Mouse (Mus musculus): ENCODE measurements at regions not wholly inside any gene's neighbourhood (a gene's known extent, or its start where the extent isn't known, plus 50 kb on each side); places are given as distances from the start of the nearest gene placed in this dataset.

DNA sequence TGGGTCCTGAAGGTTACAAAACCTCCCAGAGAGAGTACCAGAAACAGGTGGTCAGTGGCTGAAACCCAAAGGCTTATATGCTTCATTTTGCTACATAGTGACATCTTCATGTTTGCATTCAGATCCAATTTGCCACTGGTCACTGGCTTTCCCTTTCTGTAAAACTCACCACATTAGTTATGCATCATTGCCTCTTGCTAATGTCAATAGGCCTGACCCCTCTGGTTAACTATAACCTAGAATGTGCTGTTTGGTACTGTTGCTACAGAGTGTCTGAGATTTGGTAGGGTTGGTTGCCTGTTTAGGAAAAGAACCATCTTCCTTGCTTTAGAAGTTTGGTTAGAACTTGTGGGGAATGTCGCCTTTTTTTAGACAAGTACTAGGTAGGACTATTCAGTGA, 136.3 kb upstream of the Rnf219 start:
- no peak for DNase-seq

DNA sequence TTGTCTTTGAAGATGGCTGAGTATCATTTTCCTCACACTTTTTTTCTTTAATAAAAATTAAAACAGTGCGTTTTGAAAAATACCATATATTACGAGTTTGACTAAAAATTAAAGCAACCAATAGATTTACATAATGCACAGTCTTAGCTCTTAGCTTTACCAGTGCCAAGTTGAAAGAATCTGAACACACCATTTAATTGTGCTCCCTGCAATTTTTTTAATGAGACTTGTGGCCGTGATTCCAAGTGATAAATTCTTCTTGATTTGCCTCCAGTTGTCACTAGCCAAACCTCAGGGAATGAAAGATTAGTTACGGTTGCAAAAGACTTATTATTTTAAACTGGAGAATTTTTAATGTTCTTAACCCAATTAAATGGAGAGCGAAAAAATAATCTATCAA, 127.5 kb upstream of the Rnf219 start:
- DNase-seq = no peak

GRCm38 (mm10) chr14:104644626-104645025, 122.2 kb upstream of the Rnf219 start:
- no peak for DNase-seq

- no peak for DNase-seq
Observed at GRCm38 (mm10) chr14:104642783-104643182, 120.3 kb upstream of the Rnf219 start.

- no peak for DNase-seq
Observed at GRCm38 (mm10) chr14:104639300-104639699, 116.9 kb upstream of the Rnf219 start.

DNA sequence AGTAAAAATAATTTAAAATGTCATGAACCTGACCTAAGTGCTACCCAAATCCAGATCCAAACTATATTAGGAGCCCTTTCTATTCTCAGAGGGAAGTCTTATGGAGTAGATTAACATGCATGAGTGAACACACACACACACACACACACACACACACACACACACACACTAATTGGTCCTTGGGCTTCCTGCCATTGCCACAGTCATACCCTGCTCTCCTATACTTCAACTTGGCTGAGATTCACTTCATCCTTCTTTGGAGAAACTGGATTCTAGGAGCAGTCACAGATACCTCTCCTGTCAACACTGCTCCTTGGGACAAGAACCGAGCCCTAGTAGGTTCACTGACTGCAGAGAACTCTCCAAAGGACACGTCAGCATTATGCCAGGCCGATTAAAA, 89.0 kb upstream of the Rnf219 start:
- DNase-seq = no peak

GRCm38 (mm10) chr14:104610378-104610777, 87.9 kb upstream of the Rnf219 start:
- DNase-seq = peak; percentile 18

- DNase-seq = no peak
Observed at GRCm38 (mm10) chr14:104594851-104595250, 72.4 kb upstream of the Rnf219 start.

Data from lung, postnatal 10 days (tissue).